Mouse (Mus musculus) myocyte (in vitro differentiated cells): ENCODE measurements at regions not wholly inside any gene's neighbourhood (a gene's known extent, or its start where the extent isn't known, plus 50 kb on each side); places are given as distances from the start of the nearest gene placed in this dataset.

Experiments used
- POLR2A ChIP-seq: IDR thresholded peaks from one replicate; pipeline ENCODE4 v1.6.1; 2011; ENCODE audit warnings: low read depth, mild to moderate bottlenecking, control low read depth, moderate library complexity; ENCODE audit not compliant: insufficient read length
- POLR2AphosphoS2 ChIP-seq: IDR thresholded peaks from one replicate; pipeline ENCODE4 v1.6.1; 2011; ENCODE audit warnings: low read depth, control low read depth; ENCODE audit not compliant: insufficient read length
- SRF ChIP-seq: IDR thresholded peaks from one replicate; pipeline ENCODE4 v1.6.1; 2011; ENCODE audit warnings: low read depth; ENCODE audit not compliant: control insufficient read depth, insufficient read length
- TCF12 ChIP-seq: IDR thresholded peaks from one replicate; pipeline ENCODE4 v1.6.1; 2011; ENCODE audit warnings: mild to moderate bottlenecking, control low read depth; ENCODE audit not compliant: poor library complexity, insufficient read depth, severe bottlenecking
- USF1 ChIP-seq: IDR thresholded peaks from one replicate; pipeline ENCODE4 v1.6.1; 2011; ENCODE audit warnings: low read depth, mild to moderate bottlenecking, control low read depth, moderate library complexity

DNA sequence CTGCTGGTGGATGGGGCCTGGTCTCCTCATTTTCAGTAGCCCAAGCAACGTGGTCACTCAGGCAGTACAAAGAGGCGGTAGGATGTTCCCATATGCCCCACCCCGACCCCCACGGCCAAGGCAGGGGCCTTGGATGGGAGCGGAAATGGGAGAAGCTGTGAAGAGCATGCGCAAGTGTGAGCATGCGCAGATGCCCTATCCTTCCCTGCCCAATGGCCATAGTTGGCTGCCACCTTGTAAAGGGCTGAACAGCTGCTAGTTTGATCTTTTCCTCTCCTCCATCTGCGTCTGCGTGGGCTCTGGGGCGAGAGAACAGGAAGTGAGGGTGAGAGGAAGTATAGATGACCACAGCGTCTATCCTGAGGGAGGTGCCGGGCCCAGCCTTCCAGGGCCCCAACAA lies 200.1 kb upstream of the Zdhhc25 start:
- TF ChIP-seq POLR2A (no peak), SRF (no peak), USF1 (no peak), TCF12 (no peak), POLR2AphosphoS2 (no peak)
